Mouse (Mus musculus) heart, embryonic 12.5 days (tissue): Measurements from ENCODE around the gene Tmem177. TPM values are rescaled to one million over a fixed set of nuclear protein-coding genes. Genes with fewer than 3 reads are reported as not detected.

Source experiments
- ATAC-seq: fragments of 200-750 bp; cut with Nextera tagmentation; 2 replicates; pipeline ENCODE4 v1.8.0; 2017; ENCODE audit warnings: moderate TSS enrichment, moderate library complexity; ENCODE audit not compliant: insufficient number of reproducible peaks, low FRiP score
- H3K27ac ChIP-seq: fragments of 300-500 bp; sonication (generic); 2 replicates; pipeline ENCODE4 v1.5.1; 2016; ENCODE audit warnings: mild to moderate bottlenecking, moderate library complexity; ENCODE audit not compliant: poor library complexity, severe bottlenecking
- H3K27me3 ChIP-seq: fragments of 300-500 bp; sonication (generic); replicated peaks from 2 replicates; pipeline ENCODE4 v1.6.1; 2016; ENCODE audit warnings: mild to moderate bottlenecking, moderate library complexity
- H3K36me3 ChIP-seq: fragments of 300-500 bp; sonication (generic); 2 replicates; pipeline ENCODE4 v1.6.1; 2016; ENCODE audit warnings: mild to moderate bottlenecking, moderate library complexity
- H3K4me1 ChIP-seq: fragments of 300-500 bp; sonication (generic); replicated peaks from 2 replicates; pipeline ENCODE4 v1.6.1; 2016; ENCODE audit warnings: mild to moderate bottlenecking
- H3K4me2 ChIP-seq: fragments of 300-500 bp; sonication (generic); 2 replicates; pipeline ENCODE4 v1.6.1; 2016; ENCODE audit warnings: mild to moderate bottlenecking, moderate library complexity
- H3K4me3 ChIP-seq: fragments of 300-500 bp; sonication (generic); 2 replicates; pipeline ENCODE4 v1.5.1; 2016; ENCODE audit warnings: mild to moderate bottlenecking
- H3K9ac ChIP-seq: fragments of 300-500 bp; sonication (generic); 2 replicates; pipeline ENCODE4 v1.6.1; 2016; ENCODE audit warnings: mild to moderate bottlenecking, moderate library complexity
- H3K9me3 ChIP-seq: fragments of 300-500 bp; sonication (generic); replicated peaks from 2 replicates; pipeline ENCODE4 v1.6.1; 2016; ENCODE audit warnings: mild to moderate bottlenecking, moderate library complexity
- WGBS: fragments of 180-500 bp; shearing (Covaris S2); methylation state at CpG from one replicate; pipeline ENCODE4 v1.1.7; 2016; 5-methylcytosine and 5-hydroxymethylcytosine counted together
- polyA plus RNA-seq: library from polyadenylated mRNA; unstranded; fragments of >200 nt; fragmentation: Nextera tagmentation; extraction: Ambion mirVana; gene quantifications from 2 replicates; pipeline ENCODE4 v1.2.1, GENCODE M21; 2016

Gene Tmem177
- polyA plus RNA-seq, 1 experiment from 2014 or later = 6.4 TPM

GRCm38 (mm10) chr1:119916823-119917371, 3.9 kb upstream of the Tmem177 start:
- Histone ChIP-seq H3K9ac (no peak overlapping the region), H3K4me3 (no peak overlapping the region), H3K9me3 (no peaks in the 10 kb centered on the region), H3K27ac (no peak overlapping the region), H3K4me1 (peaks cover 7% of the 10 kb centered on the region; the same call in 1 of the 2 replicates), H3K36me3 (no peaks in the 10 kb centered on the region), H3K4me2 (no peak overlapping the region), H3K27me3 (no peaks in the 10 kb centered on the region)
- WGBS = 77% methylated on average over 5 of the region's 5 CpGs
- ATAC-seq = no peak

- no peaks in the 10 kb centered on the region for H3K9me3 ChIP-seq
- H3K27ac ChIP-seq = no peak overlapping the region
- no peak overlapping the region for H3K9ac ChIP-seq
- no peak overlapping the region for H3K4me2 ChIP-seq
- peaks cover 17% of the 10 kb centered on the region for H3K4me1 ChIP-seq
- peaks cover 18% of the 10 kb centered on the region for H3K36me3 ChIP-seq
- no peak overlapping the region for H3K4me3 ChIP-seq
- H3K27me3 ChIP-seq = no peaks in the 10 kb centered on the region
- 58% methylated on average over 2 of the region's 2 CpGs for WGBS
- no peak for ATAC-seq
Observed at GRCm38 (mm10) chr1:119907206-119907748, 5.7 kb downstream of the Tmem177 start.

GRCm38 (mm10) chr1:119903231-119903620, 9.8 kb downstream of the Tmem177 start:
- no peak overlapping the region for H3K27ac ChIP-seq
- H3K27me3 ChIP-seq = no peaks in the 10 kb centered on the region
- no peak overlapping the region for H3K9ac ChIP-seq
- no peaks in the 10 kb centered on the region for H3K36me3 ChIP-seq
- H3K9me3 ChIP-seq = no peaks in the 10 kb centered on the region
- H3K4me1 ChIP-seq = peaks cover 12% of the 10 kb centered on the region
- ATAC-seq = no peak
- no peak overlapping the region for H3K4me3 ChIP-seq
- WGBS = 56% methylated on average over 6 of the region's 6 CpGs
- no peak overlapping the region for H3K4me2 ChIP-seq

- no peaks in the 10 kb centered on the region for H3K36me3 ChIP-seq
- H3K4me3 ChIP-seq = no peak overlapping the region
- ATAC-seq = no peak
- H3K9me3 ChIP-seq = no peaks in the 10 kb centered on the region
- no peak overlapping the region for H3K4me2 ChIP-seq
- H3K9ac ChIP-seq = no peak overlapping the region
- peaks cover 12% of the 10 kb centered on the region for H3K4me1 ChIP-seq
- H3K27ac ChIP-seq = no peak overlapping the region
- 42% methylated on average over 8 of the region's 8 CpGs for whole genome bisulfite sequencing
- no peaks in the 10 kb centered on the region for H3K27me3 ChIP-seq
Observed at GRCm38 (mm10) chr1:119902551-119903230, 10.3 kb downstream of the Tmem177 start.

GRCm38 (mm10) chr1:119899195-119900123, 13.5 kb downstream of the Tmem177 start:
- ATAC-seq = no peak
- Histone ChIP-seq H3K9ac (no peak overlapping the region), H3K4me2 (no peak overlapping the region), H3K4me1 (peaks cover 12% of the 10 kb centered on the region), H3K27ac (no peak overlapping the region), H3K27me3 (no peaks in the 10 kb centered on the region), H3K36me3 (no peaks in the 10 kb centered on the region), H3K4me3 (no peak overlapping the region), H3K9me3 (no peaks in the 10 kb centered on the region)
- WGBS = 72% methylated on average over 11 of the region's 11 CpGs

- Histone ChIP-seq H3K27me3 (no peaks in the 10 kb centered on the region), H3K27ac (no peak overlapping the region), H3K4me2 (no peak overlapping the region), H3K9ac (no peak overlapping the region), H3K4me1 (no peaks in the 10 kb centered on the region), H3K4me3 (no peak overlapping the region), H3K36me3 (no peaks in the 10 kb centered on the region), H3K9me3 (no peaks in the 10 kb centered on the region)
- WGBS = 39% methylated on average over 6 of the region's 6 CpGs
- no peak for ATAC-seq
Observed at GRCm38 (mm10) chr1:119894936-119895335, 18.1 kb downstream of the Tmem177 start.

GRCm38 (mm10) chr1:119893600-119893999, 19.4 kb downstream of the Tmem177 start:
- no peaks in the 10 kb centered on the region for H3K27me3 ChIP-seq
- no peak overlapping the region for H3K4me2 ChIP-seq
- no peaks in the 10 kb centered on the region for H3K36me3 ChIP-seq
- H3K4me3 ChIP-seq = no peak overlapping the region
- no peak overlapping the region for H3K27ac ChIP-seq
- no peaks in the 10 kb centered on the region for H3K9me3 ChIP-seq
- no peak for ATAC-seq
- WGBS = 80% methylated on average over 3 of the region's 3 CpGs
- no peaks in the 10 kb centered on the region for H3K4me1 ChIP-seq
- H3K9ac ChIP-seq = no peak overlapping the region

- Histone ChIP-seq H3K27me3 (no peaks in the 10 kb centered on the region), H3K4me2 (no peak overlapping the region), H3K36me3 (no peaks in the 10 kb centered on the region), H3K9me3 (no peaks in the 10 kb centered on the region), H3K27ac (no peak overlapping the region), H3K4me1 (no peaks in the 10 kb centered on the region), H3K4me3 (no peak overlapping the region), H3K9ac (no peak overlapping the region)
- ATAC-seq = no peak
- WGBS = 65% methylated on average over 6 of the region's 6 CpGs
Observed at GRCm38 (mm10) chr1:119892933-119893332, 20.1 kb downstream of the Tmem177 start.

GRCm38 (mm10) chr1:119891865-119892264, 21.1 kb downstream of the Tmem177 start:
- H3K4me3 ChIP-seq = no peak overlapping the region
- H3K9ac ChIP-seq = no peak overlapping the region
- H3K27ac ChIP-seq = no peak overlapping the region
- 69% methylated on average over 4 of the region's 4 CpGs for WGBS
- H3K4me1 ChIP-seq = no peaks in the 10 kb centered on the region
- H3K27me3 ChIP-seq = no peaks in the 10 kb centered on the region
- ATAC-seq = no peak
- H3K4me2 ChIP-seq = no peak overlapping the region
- H3K36me3 ChIP-seq = no peaks in the 10 kb centered on the region
- no peaks in the 10 kb centered on the region for H3K9me3 ChIP-seq

GRCm38 (mm10) chr1:119891149-119891548, 21.9 kb downstream of the Tmem177 start:
- Histone ChIP-seq H3K27ac (no peak overlapping the region), H3K9ac (no peak overlapping the region), H3K4me3 (no peak overlapping the region), H3K4me1 (peaks cover 5% of the 10 kb centered on the region; the same call in 1 of the 2 replicates), H3K36me3 (no peaks in the 10 kb centered on the region), H3K27me3 (no peaks in the 10 kb centered on the region), H3K9me3 (no peaks in the 10 kb centered on the region), H3K4me2 (no peak overlapping the region)
- WGBS = 73% methylated on average over 9 of the region's 9 CpGs
- ATAC-seq = no peak

- Histone ChIP-seq H3K9ac (no peak overlapping the region), H3K4me1 (peaks cover 6% of the 10 kb centered on the region; the same call in 1 of the 2 replicates), H3K9me3 (no peaks in the 10 kb centered on the region), H3K36me3 (no peaks in the 10 kb centered on the region), H3K27ac (no peak overlapping the region), H3K4me2 (no peak overlapping the region), H3K4me3 (no peak overlapping the region), H3K27me3 (no peaks in the 10 kb centered on the region)
- WGBS = 61% methylated on average over 16 of the region's 16 CpGs
- ATAC-seq = no peak
Observed at GRCm38 (mm10) chr1:119889347-119889746, 23.7 kb downstream of the Tmem177 start.
